Mouse (Mus musculus) spleen, adult 2 months (tissue): ENCODE results near the gene Trmt44. TPM values are rescaled to one million over a fixed set of nuclear protein-coding genes. Genes with fewer than 3 reads are reported as not detected.
"Not testable (repeated sequence)": the region's sequence is repeated elsewhere in the genome, so short reads cannot be mapped to it uniquely, and the experiment has no call there.

Source experiments
- DNase-seq, 2 experiments: peaks; one replicate each; pipeline versions ENCODE4 v3.0.0 to v3.0.0-alpha.2; 2012 to 2021; ENCODE audit warnings: low spot score in 2 of 2, low read depth in 1 of 2
- H3K27ac ChIP-seq: fragments of 200-500 bp; 2 replicates; pipeline ENCODE4 v1.5.1; 2012; ENCODE audit warnings: low read length, inconsistent platforms; ENCODE audit not compliant: insufficient read depth
- H3K27me3 ChIP-seq: fragments of 200-500 bp; 2 replicates; pipeline ENCODE4 v1.6.1; 2012; ENCODE audit warnings: mild to moderate bottlenecking, moderate library complexity, low read length, inconsistent platforms; ENCODE audit not compliant: control insufficient read depth, insufficient read depth
- H3K36me3 ChIP-seq: fragments of 200-500 bp; 2 replicates; pipeline ENCODE4 v1.6.1; 2012; ENCODE audit warnings: mild to moderate bottlenecking, low read length, inconsistent platforms; ENCODE audit not compliant: control insufficient read depth, insufficient read depth
- H3K4me1 ChIP-seq: fragments of 200-500 bp; 2 replicates; pipeline ENCODE4 v1.6.1; 2011; ENCODE audit warnings: inconsistent platforms; ENCODE audit not compliant: control insufficient read depth, insufficient read depth, insufficient read length
- H3K4me3 ChIP-seq: fragments of 200-500 bp; 2 replicates; pipeline ENCODE4 v1.5.1; 2011; ENCODE audit warnings: mild to moderate bottlenecking, inconsistent platforms; ENCODE audit not compliant: insufficient read depth, insufficient read length; ENCODE audit errors: extremely low read depth
- CTCF ChIP-seq: fragments of 200-500 bp; IDR thresholded peaks from 2 replicates; pipeline ENCODE4 v1.5.1; 2011; ENCODE audit warnings: mild to moderate bottlenecking, inconsistent platforms; ENCODE audit not compliant: insufficient read depth, insufficient read length, insufficient replicate concordance; ENCODE audit errors: extremely low read depth
- POLR2A ChIP-seq: fragments of 200-500 bp; IDR thresholded peaks from 2 replicates; pipeline ENCODE4 v1.6.1; 2011; ENCODE audit warnings: low read depth, low read length, inconsistent platforms
- WGBS: fragments of 180-500 bp; shearing (Covaris S2); methylation state at CpG from one replicate; pipeline ENCODE4 v1.1.7; 2018; 5-methylcytosine and 5-hydroxymethylcytosine counted together
- polyA plus RNA-seq: library from polyadenylated mRNA; depleted of rRNA; stranded (reverse); fragments of >200 nt; gene quantifications from 2 replicates; pipeline ENCODE4 v1.2.3, GENCODE M21; 2012

Gene Trmt44
- polyA plus RNA-seq, 1 experiment = 4.8 TPM

DNA sequence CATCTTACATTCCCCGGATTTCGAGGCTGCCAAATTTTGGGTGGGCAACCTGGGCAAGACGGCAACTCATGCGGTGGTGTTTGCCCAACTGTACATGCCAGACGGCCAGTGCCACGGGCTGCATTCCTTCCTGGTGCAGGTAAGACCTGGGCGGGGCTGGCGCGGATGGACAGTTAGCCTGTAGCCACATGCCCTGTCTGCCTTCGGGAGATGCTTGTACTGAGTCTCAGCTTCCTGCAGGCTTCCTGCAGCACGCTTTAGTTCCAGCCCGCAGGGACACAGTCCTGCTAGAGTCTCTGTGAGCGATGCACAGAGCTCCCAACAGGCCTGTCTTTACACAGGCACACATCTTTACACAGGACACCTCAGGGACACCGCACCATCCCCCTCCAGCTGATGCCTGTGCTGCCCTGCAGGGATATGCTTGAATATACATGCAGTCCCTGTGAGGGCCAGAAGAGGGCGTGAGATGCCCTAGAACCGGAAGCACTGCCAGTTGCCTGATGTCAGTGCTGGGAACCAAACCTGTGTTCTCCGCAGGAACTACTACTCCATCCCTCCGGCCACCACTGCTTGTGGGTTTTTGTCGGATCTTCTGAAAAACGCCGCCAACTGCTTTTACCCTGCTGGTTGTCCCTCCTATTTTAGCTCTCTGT lies 17.3 kb upstream of the Trmt44 start:
- DNase-seq = no peak
- peaks cover 66% of the 10 kb centered on the region for H3K36me3 ChIP-seq
- no peak overlapping the region for H3K4me3 ChIP-seq
- 0 out of 2 replicates have a peak, but pooled peaks have one; percentile 3 for TF ChIP-seq CTCF
- no peak for TF ChIP-seq POLR2A
- H3K27me3 ChIP-seq = no peaks in the 10 kb centered on the region
- H3K27ac ChIP-seq = no peak overlapping the region
- no peaks in the 10 kb centered on the region for H3K4me1 ChIP-seq
- 93% methylated on average over 21 of the region's 21 CpGs for WGBS

DNA sequence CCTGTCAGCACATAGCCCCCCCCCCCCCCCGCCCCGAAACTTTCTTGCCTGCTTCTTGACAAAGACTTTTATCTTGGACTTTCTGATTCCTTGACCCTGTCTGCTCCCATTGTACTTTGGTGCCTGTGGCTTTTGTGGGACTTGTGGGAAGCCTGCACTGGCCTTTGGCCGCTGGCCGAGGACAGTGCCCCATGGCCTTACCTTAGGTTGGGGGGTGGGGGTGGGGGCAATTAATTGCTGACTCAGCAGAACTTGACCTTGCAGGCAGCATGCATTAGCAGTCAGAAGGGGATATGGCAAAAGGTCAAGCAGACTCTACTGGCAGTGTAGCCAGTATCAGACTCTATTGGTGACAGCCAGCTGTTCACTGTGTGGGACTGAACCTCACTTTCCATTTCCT lies 16.6 kb upstream of the Trmt44 start:
- Histone ChIP-seq H3K4me3 (no peak overlapping the region), H3K27ac (no peak overlapping the region), H3K27me3 (no peaks in the 10 kb centered on the region), H3K4me1 (no peaks in the 10 kb centered on the region), H3K36me3 (peaks cover 61% of the 10 kb centered on the region)
- DNase-seq = no peak
- 92% methylated on average over 4 of the region's 4 CpGs for WGBS
- no peak for TF ChIP-seq CTCF
- no peak for TF ChIP-seq POLR2A

DNA sequence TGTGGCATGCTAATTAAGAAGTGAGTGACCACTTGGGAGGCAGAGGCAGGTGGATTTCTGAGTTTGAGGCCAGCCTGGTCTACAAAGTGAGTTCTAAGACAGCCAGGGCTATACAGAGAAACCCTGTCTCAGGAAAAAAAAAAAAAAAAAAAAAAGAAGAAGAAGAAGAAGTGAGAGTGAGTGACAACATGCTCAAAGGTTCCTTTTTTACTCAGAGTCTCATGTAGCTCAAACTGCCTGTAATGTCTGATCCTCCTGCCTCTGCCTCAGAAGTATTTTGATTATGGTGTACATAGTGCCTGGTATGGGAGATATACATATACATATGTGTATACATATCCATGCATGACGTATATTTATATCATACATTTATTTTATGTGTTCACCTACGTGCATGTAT lies 9.4 kb upstream of the Trmt44 start:
- H3K36me3 ChIP-seq = peaks cover 14% of the 10 kb centered on the region
- not testable (repeated sequence) for DNase-seq, H3K4me1 ChIP-seq, H3K27me3 ChIP-seq, H3K4me3 ChIP-seq, H3K27ac ChIP-seq
- WGBS = 90% methylated on average over 2 of the region's 2 CpGs

DNA sequence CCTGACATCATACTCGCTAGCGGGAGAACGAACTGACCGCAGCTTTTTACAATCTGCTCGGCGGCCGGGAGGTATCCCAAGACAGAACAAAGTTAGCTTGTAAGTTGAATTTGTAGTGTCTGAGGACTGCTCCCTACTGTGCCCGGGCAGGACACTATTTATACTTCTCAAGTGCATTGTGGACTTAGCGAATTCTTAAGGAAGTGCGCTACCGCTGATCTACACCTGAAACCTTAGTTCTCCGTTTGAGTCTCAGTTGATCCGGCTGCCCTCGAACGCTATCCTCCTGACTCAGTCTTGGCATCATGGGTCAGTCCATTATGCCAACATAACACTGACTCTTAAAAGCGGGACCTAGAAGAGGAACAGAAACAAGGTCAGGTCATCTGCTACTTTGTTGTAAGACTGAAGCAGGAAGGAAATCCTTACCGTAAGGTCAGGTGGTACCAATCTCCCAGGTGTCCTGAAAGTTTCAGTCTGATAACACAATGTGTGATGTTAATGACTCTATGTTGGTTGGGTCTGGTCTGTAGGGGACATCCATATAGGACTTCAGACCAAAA lies 8.4 kb upstream of the Trmt44 start:
- peak; percentile 12 to 58 for DNase-seq
- Histone ChIP-seq H3K27ac (peak overlapping the region; percentile 78), H3K27me3 (no peaks in the 10 kb centered on the region), H3K4me1 (peaks cover 6% of the 10 kb centered on the region), H3K36me3 (peaks cover 4% of the 10 kb centered on the region), H3K4me3 (peak overlapping the region; percentile 87)
- TF ChIP-seq CTCF = no peak
- TF ChIP-seq POLR2A = no peak; the same call in none of the 2 replicates
- WGBS = under 1% methylated on average over 17 of the region's 17 CpGs

DNA sequence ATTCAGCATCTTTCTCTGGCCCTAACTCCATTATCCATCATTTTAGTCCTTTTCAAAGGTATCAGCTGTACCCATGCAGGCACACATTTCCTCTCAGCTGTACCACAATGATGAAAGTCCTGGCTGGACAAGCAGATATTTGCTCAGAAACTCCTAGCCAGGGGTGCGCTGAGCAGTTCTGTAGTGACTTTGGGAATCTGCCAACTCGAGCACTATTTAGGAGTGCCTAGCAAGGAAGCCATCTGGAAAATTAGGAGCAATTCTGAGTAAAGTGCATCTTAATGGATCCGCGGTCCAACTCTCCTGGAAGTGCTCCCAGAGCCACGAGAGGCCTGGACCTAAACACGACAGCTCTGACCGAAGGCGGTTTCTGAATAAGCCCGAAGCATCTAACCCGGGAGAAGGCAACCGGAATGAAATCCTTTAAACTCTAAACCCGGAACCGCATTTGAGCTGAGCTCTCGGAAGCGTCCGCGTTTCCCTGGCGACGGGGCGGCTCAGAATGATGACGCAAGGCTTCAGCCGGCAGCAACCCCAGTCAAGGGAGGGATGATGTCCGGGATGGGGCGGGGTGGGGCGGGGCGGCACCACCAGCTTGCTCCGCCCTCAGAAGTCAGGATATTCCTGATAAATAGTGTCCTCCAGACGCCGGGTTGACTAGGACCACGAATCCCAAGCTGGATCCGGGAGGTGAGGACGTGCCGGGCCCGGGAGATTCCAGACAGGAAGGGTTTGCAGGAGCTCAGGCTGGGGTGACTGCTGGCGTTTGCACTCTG lies 7.8 kb upstream of the Trmt44 start, which contains the start of gene Acox3:
Gene Acox3 (plus strand): TSS at position 596 of the 776 bp plus-strand sequence.
- under 1% methylated on average over 35 of the region's 35 CpGs for WGBS
- Histone ChIP-seq H3K27ac (peak within 1 kb of the TSS; percentile 78), H3K36me3 (no peaks in the 10 kb centered on the region; the same call in 1 of the 2 replicates), H3K27me3 (no peaks in the 10 kb centered on the region), H3K4me3 (peak within 1 kb of the TSS; percentile 87), H3K4me1 (peaks cover 6% of the 10 kb centered on the region)
- TF ChIP-seq CTCF = no peak
- DNase-seq = peak; percentile 81 to 94

DNA sequence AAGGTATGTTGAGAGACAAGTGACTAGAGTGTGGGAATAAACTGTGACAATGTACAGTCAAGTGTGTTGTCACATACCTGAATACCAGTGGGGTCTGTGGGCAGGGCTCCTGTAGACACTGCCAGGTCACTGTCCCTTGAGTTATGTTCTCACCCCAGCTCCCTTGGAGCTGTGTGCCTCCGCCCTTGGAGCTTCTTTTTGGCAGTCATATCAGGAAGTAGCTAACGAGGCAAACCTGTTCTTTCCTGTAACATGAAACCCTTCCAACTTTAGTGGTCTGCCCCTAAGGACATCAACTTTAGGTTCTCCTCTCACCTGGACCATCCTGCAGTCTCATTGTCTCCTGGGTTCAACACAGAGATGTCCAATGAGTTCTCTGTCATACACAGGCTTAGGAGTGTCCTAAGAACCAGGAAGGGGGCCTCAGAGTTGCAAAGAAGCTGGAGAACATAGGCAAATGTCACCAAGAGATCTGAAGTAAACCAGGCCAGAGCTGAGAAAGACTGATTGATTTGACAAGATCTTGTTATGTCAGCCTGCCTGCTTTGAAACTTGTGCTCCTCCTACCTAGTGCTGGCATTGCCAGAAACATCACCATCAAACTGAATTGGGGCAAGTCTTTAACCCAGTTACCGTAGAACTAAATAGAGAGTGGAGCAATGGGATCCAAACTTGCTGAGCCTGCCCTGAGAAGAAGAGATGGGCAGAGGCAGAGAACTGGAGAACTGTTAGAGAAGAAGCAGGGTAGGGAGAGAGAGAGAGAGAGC lies 5.5 kb upstream of the Trmt44 start:
- Histone ChIP-seq H3K36me3 (no peaks in the 10 kb centered on the region; the same call in 1 of the 2 replicates), H3K4me1 (peaks cover 6% of the 10 kb centered on the region), H3K27me3 (no peaks in the 10 kb centered on the region), H3K27ac (no peak overlapping the region), H3K4me3 (no peak overlapping the region)
- no peak for DNase-seq
- TF ChIP-seq POLR2A (no peak), CTCF (no peak)
- WGBS = 53% methylated on average over 3 of the region's 3 CpGs
